Mouse (Mus musculus) spleen, adult 2 months (tissue): ENCODE data around the gene Gabrb3. TPM values are rescaled to one million over a fixed set of nuclear protein-coding genes. Genes with fewer than 3 reads are reported as not detected.

ENCODE experiments used
- DNase-seq, 2 experiments: peaks; one replicate each; pipeline versions ENCODE4 v3.0.0 to v3.0.0-alpha.2; 2012 to 2021; ENCODE audit warnings: low spot score in 2 of 2, low read depth in 1 of 2
- H3K27ac ChIP-seq: fragments of 200-500 bp; 2 replicates; pipeline ENCODE4 v1.5.1; 2012; ENCODE audit warnings: low read length, inconsistent platforms; ENCODE audit not compliant: insufficient read depth
- H3K27me3 ChIP-seq: fragments of 200-500 bp; 2 replicates; pipeline ENCODE4 v1.6.1; 2012; ENCODE audit warnings: mild to moderate bottlenecking, moderate library complexity, low read length, inconsistent platforms; ENCODE audit not compliant: control insufficient read depth, insufficient read depth
- H3K36me3 ChIP-seq: fragments of 200-500 bp; 2 replicates; pipeline ENCODE4 v1.6.1; 2012; ENCODE audit warnings: mild to moderate bottlenecking, low read length, inconsistent platforms; ENCODE audit not compliant: control insufficient read depth, insufficient read depth
- H3K4me1 ChIP-seq: fragments of 200-500 bp; 2 replicates; pipeline ENCODE4 v1.6.1; 2011; ENCODE audit warnings: inconsistent platforms; ENCODE audit not compliant: control insufficient read depth, insufficient read depth, insufficient read length
- H3K4me3 ChIP-seq: fragments of 200-500 bp; 2 replicates; pipeline ENCODE4 v1.5.1; 2011; ENCODE audit warnings: mild to moderate bottlenecking, inconsistent platforms; ENCODE audit not compliant: insufficient read depth, insufficient read length; ENCODE audit errors: extremely low read depth
- CTCF ChIP-seq: fragments of 200-500 bp; IDR thresholded peaks from 2 replicates; pipeline ENCODE4 v1.5.1; 2011; ENCODE audit warnings: mild to moderate bottlenecking, inconsistent platforms; ENCODE audit not compliant: insufficient read depth, insufficient read length, insufficient replicate concordance; ENCODE audit errors: extremely low read depth
- POLR2A ChIP-seq: fragments of 200-500 bp; IDR thresholded peaks from 2 replicates; pipeline ENCODE4 v1.6.1; 2011; ENCODE audit warnings: low read depth, low read length, inconsistent platforms
- WGBS: fragments of 180-500 bp; shearing (Covaris S2); methylation state at CpG from one replicate; pipeline ENCODE4 v1.1.7; 2018; 5-methylcytosine and 5-hydroxymethylcytosine counted together
- polyA plus RNA-seq: library from polyadenylated mRNA; depleted of rRNA; stranded (reverse); fragments of >200 nt; gene quantifications from 2 replicates; pipeline ENCODE4 v1.2.3, GENCODE M21; 2012

Gabrb3 gene
- polyA plus RNA-seq, 1 experiment, result not detected

- no peak for DNase-seq
- WGBS, result 28% methylated on average over 1 of the region's 1 CpGs
- Histone ChIP-seq H3K4me1 (no peaks in the 10 kb centered on the region), H3K27ac (no peak overlapping the region), H3K36me3 (no peaks in the 10 kb centered on the region), H3K4me3 (no peak overlapping the region), H3K27me3 (no peaks in the 10 kb centered on the region)
- no peak for TF ChIP-seq POLR2A
- no peak for TF ChIP-seq CTCF
Observed at GRCm38 (mm10) chr7:57412896-57413295, 6.6 kb upstream of the Gabrb3 start.

- 80% methylated on average over 1 of the region's 1 CpGs for WGBS
- H3K4me1 ChIP-seq, result no peaks in the 10 kb centered on the region
- H3K27me3 ChIP-seq, result no peaks in the 10 kb centered on the region
Observed at GRCm38 (mm10) chr7:57421044-57421443, 1.6 kb downstream of the Gabrb3 start.

GRCm38 (mm10) chr7:57422675-57423074 lies 3.2 kb downstream of the Gabrb3 start:
- DNase-seq, result no peak
- no peak for TF ChIP-seq CTCF
- no peak for TF ChIP-seq POLR2A
- 73% methylated on average over 1 of the region's 1 CpGs for WGBS

More at GRCm38 (mm10) chr7:57421044-57421443, 1.6 kb downstream of the Gabrb3 start:
- TF ChIP-seq CTCF (no peak), POLR2A (no peak)
- DNase-seq, result no peak
- no peaks in the 10 kb centered on the region for H3K36me3 ChIP-seq
- no peak overlapping the region for H3K4me3 ChIP-seq
- no peak overlapping the region for H3K27ac ChIP-seq

GRCm38 (mm10) chr7:57448239-57448638 lies 28.7 kb downstream of the Gabrb3 start:
- no peak for DNase-seq
- no peak overlapping the region for H3K4me3 ChIP-seq
- H3K27me3 ChIP-seq, result no peaks in the 10 kb centered on the region
- TF ChIP-seq POLR2A (no peak), CTCF (no peak)
- H3K4me1 ChIP-seq, result no peaks in the 10 kb centered on the region
- H3K36me3 ChIP-seq, result no peaks in the 10 kb centered on the region
- H3K27ac ChIP-seq, result no peak overlapping the region
- WGBS, result 67% methylated on average over 1 of the region's 1 CpGs

More at GRCm38 (mm10) chr7:57422675-57423074, 3.2 kb downstream of the Gabrb3 start:
- Histone ChIP-seq H3K4me1 (no peaks in the 10 kb centered on the region), H3K27me3 (no peaks in the 10 kb centered on the region), H3K27ac (no peak overlapping the region), H3K4me3 (no peak overlapping the region), H3K36me3 (no peaks in the 10 kb centered on the region)

GRCm38 (mm10) chr7:57460354-57460753 lies 40.9 kb downstream of the Gabrb3 start:
- DNase-seq, result no peak
- TF ChIP-seq POLR2A, result no peak
- TF ChIP-seq CTCF, result no peak
- WGBS, result 70% methylated on average over 5 of the region's 5 CpGs

GRCm38 (mm10) chr7:57471316-57471715 lies 51.8 kb downstream of the Gabrb3 start:
- no peak for DNase-seq
- H3K4me1 ChIP-seq, result no peaks in the 10 kb centered on the region
- TF ChIP-seq CTCF, result no peak
- TF ChIP-seq POLR2A, result no peak
- H3K27ac ChIP-seq, result no peak overlapping the region
- H3K36me3 ChIP-seq, result no peaks in the 10 kb centered on the region
- H3K4me3 ChIP-seq, result no peak overlapping the region
- 95% methylated on average over 1 of the region's 1 CpGs for WGBS
- no peaks in the 10 kb centered on the region for H3K27me3 ChIP-seq

More at GRCm38 (mm10) chr7:57460354-57460753, 40.9 kb downstream of the Gabrb3 start:
- Histone ChIP-seq H3K27ac (no peak overlapping the region), H3K4me3 (no peak overlapping the region), H3K36me3 (no peaks in the 10 kb centered on the region), H3K4me1 (no peaks in the 10 kb centered on the region), H3K27me3 (no peaks in the 10 kb centered on the region)

GRCm38 (mm10) chr7:57473811-57474525 lies 54.5 kb downstream of the Gabrb3 start:
- Histone ChIP-seq H3K27me3 (no peaks in the 10 kb centered on the region), H3K36me3 (no peaks in the 10 kb centered on the region), H3K4me3 (no peak overlapping the region), H3K4me1 (no peaks in the 10 kb centered on the region), H3K27ac (no peak overlapping the region)
- no peak for TF ChIP-seq POLR2A
- no peak for TF ChIP-seq CTCF
- no peak for DNase-seq
- 79% methylated on average over 4 of the region's 4 CpGs for WGBS
